Mouse (Mus musculus): ENCODE measurements at regions not wholly inside any gene's neighbourhood (a gene's known extent, or its start where the extent isn't known, plus 50 kb on each side); places are given as distances from the start of the nearest gene placed in this dataset.
A peak's percentile ranks its signal among the peaks of the same experiment; 100 is the strongest.

DNA sequence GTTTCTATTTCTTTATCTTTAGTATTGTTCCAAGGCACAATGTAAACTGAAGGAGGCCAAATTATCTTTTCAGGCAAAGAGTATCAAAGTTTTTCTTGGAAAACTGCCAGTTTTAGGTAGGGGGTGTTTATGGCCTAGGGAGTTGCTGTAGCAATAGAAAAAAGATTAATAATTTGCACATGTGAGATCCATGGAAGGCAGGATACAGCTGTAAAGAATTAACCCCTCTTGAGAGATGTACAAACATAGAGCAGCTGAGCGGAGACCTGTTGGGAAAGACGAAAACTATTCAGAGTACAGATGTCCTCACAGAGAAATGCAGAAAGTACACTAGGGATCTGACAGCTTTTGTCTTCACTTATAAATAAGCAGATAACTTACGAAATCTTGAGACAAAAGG lies 176.8 kb downstream of the Fign start:
- no peak for DNase-seq

DNA sequence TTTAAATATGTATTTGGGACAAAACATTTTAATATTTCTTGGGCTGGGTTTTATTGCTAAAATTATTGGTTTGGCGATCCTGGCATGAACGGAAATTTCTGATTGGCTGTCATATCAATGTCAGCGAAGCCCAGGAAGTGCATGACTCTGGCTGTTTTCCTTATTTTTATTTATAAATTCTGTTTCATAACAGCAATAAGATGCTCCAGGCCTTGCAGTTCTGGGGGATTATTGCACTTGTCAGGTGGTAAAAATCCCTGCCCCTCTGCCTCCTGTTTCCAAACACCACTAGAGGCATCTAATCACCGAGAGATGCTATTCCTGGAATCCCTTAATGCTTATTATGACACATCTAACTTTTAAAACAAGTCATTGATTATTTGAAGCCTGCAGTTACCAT lies 177.8 kb downstream of the Fign start:
- DNase-seq, result no peak

DNA sequence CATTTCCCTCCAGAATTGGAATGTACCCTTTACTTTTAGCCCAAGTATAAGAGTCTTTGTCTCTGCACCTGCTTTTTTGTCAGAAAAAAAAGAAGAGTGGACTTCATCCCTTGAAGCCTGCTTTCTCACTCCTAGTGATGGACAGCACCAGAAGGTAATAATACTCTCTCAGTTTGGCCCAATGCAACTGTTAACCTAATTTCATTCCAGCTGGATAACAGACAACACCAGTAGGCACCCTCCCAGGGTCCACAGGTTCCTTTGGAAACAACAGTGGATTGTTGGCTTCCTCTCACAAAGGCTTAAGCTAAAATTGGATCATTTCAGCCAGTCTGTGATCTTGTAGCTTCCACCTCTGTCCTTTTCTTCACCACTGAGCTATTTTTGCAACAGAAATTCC lies 197.2 kb downstream of the Fign start:
- DNase-seq, result no peak

DNA sequence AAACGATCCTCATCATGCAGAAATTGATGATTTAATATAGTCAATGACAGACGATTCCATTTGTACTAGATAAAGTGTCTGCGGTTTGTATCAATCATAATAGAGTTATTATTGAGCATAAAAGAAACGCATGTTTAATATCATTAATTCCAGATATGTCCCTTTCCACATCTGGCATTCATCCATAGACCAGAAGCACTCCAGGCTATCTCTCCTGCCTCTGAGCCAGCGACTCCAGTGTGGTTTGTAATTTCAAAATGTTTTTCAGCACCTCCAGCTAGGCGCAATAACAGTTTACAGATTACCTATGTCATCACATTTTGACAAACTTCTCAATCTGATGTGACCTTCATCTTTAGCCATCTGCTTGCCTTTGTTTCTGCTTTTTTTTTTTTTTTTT lies 219.4 kb downstream of the Fign start:
- no peak for DNase-seq

DNA sequence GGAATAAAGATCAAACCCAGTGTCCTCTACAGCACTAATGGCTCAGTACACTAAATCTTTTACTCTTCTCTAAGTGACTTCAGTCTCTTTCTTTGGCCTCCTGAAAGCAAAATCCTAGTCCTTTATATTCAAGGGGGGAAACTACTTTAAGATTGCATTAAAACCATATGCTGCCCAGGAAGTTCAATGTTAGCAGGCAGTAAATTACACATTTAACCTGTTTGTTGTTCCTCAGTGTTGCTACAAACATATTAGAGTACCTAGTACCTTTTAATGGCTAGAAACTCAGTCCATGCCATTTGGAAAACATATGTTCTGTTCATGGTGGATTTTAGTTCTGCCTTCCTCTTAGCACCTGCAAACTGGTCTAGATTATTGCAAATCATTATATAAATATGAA lies 220.5 kb downstream of the Fign start:
- DNase-seq, result no peak

DNA sequence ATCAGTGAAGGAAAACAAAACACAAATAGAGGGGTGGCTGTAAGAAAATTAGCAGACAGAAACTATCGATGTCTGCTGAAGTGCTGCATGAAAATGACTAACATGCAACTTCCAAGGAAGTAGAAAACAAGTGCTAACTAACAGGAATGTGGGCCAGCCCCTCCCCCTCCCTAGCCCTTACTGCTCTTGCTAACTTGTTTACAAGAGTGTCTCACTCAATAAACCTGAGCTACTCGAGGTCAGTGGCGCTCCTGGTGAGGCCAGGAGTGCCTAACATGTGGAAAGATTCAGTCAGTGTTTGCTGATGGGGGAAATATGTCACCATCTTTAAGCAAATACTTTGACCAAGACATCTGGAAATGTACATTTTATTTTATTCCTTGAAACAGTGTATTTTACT lies 221.5 kb downstream of the Fign start:
- DNase-seq, result peak; percentile 38

DNA sequence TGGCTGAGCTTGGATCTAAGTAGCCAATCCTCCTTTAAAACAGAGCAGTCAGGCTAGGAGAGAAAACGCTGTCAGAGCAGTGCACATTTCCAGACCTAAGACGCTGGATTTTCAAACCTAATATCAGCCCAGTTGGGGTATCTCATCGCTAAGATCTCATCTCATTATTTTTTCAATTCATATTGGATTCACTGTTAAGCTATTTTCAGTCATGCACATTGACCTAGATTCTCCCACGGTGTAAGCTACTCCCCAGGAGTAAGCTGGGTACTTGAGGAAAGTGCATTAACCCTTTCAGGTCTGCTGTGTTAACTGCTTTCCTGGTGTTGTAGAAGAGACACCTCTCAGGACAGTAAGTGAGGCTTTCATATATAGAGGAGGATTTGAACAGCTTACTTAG lies 222.7 kb downstream of the Fign start:
- DNase-seq, result peak; percentile 55

DNA sequence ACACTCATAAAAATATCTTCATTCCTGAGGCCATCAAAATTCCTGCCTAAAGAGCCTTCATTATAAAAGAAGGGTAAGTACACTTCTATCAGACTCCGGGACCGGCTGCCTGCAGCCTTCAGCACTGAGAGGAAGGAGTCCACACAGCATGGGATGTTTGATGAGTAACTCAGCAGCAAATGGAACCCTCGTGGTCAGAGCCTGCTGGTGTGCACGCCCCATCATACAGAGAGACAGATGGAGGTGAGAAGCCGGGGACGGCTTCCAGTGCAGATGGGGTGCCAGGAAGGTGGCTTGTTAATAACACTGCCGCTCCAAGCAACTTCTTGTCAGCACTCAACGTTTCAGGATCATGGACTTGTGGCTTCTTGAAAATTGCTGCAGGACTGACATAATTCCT lies 231.3 kb downstream of the Fign start:
- DNase-seq, result no peak

DNA sequence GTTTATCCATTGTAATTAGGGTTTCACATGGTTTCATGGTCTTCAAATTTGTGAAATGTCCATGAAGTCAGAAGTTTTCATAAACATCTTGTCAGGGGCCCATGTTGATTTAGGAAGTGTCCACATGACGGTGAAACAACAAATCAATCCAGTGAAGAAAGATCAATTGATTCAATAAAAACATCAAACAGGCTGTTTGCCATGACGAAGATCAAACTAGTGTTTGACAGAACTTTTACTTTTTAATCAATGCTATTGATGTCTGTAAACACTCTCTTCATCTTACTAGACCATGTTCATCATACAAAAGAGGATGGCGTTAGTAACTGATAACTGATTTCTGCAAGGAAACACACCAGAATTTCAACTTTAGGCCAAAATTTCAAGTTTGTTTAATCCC lies 236.0 kb downstream of the Fign start:
- no peak for DNase-seq

DNA sequence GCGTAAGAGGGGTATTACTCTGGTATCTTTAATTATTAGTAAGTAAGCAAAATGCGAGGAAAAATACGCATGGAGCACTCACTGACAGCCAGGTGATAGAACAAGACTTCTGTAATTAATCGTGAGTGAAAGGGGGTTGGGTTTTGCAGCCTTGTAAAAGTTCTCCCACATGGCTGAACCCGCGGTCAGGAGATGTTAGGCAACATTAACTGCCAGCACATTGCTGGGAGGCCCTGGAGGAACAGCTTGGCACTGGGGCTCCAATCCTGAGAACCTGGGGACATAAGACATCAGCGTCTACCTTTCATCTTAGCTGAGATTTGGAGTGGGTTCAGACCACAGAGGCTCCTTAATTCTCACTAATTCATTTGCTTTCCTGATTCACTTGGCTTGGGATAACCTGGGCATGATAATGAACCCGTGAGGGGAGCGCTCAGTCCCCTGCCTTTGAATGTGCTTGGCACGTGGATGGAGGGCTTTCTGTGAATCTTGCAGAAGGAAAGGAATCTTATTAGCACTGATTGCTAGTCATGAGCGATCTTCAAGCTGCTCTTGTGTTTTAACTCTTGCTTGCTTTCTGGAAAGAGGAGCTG lies 241.3 kb downstream of the Fign start:
- peak; percentile 18 for DNase-seq

DNA sequence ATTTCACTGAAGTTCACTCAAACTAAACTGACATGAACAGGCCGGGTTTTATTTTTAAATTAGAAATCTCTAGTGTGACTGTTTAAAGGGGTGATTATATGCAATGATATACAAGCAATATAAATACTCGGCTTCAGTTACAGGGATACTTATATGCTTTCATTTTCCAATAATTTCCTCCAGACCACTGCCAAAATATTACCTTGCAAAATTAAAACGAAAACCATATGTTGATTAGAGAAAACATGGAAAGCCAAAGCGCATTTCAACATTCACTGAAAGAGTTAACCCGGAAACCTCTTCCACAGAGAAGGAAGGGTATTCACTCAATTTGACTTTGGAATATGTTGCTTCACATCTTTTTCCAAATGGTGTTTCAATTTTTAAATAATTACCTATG lies 242.4 kb downstream of the Fign start:
- DNase-seq, result no peak

DNA sequence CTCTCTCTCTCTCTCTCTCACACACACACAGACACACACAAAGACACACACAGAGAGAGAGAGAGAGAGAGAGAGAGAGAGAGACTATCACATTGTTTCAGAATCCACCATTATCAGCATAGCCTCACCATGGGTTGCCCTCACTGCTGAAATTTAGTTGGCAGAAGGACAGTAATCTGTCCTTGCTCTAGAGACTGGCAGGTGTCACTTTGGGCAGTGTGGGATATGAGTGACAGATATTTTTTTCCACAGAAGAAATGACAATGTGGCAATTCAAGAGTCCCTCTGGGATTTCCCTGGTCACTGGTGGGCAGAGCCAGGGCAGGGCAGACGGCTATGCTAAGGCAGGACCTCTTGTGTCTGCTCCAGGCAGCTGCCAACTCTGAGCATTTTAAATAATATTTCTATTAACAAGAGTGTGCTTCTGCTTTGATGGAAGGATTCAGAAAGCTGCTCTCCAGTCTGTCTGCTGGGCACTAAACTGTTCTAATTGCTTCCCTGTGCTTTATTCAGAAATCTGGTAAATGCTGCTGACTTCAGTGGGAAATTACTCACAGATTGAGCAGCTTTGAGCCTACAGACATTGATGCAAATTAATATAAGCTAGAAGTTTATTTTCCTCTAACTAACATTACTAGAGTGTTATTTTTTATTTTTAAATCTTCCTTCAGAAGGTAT lies 243.5 kb downstream of the Fign start:
- peak; percentile 32 for DNase-seq

DNA sequence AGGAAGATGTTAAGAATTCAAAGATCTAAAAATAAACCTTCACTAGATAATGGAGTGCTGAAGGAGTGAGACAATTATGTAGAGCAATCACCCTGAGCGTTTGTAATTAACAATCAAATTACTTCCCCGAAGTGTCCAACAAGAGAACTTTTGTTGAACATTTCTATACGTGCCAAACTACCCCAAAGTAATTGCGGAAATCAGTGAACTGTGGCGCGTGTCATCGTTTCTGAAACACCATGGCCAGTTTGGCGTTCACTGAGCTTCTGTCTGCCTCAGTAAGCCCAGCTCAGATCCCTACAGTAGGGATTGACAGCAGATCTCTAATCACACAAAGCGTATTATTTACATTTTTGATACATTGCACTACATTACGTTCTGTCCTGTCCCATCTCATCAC lies 244.6 kb downstream of the Fign start:
- DNase-seq, result peak; percentile 83

DNA sequence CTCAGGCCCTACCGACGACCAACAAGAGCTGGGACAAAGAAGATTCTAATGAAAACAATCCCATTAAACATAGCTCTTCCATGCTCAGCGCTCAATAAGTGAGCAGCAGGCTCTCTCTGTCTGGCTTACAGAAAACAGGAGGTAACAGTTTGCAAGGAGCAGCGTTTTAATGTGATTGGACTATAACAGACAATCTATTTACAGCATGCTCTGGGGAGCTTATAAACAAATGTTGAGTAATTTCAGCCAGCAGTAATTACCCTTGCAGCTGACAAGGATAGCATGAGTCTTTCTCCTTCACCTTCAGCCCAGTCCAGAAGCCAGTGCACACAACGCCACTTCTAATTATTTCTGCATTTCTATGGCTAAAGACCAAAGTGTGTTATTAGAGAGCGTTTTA lies 245.6 kb downstream of the Fign start:
- DNase-seq, result peak; percentile 77

DNA sequence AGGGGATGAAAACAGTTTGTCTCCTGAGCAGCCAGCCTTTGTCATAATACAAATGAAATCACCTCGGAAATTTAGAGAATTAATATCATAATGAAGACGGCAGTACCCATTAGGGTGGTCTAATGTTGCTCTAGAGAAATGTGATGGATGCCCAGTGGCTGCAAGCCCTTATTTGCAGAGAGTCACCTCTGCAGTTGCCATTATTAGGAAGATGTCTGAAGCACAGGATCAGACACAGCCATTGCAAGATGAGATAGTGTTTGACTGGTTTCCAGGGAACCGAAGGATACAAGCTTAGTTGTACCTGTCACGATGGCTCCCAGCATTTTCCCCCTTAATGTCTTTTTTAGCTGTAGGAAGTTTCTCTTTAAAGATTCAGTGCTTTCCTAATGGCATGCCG lies 247.8 kb downstream of the Fign start:
- DNase-seq, result no peak

DNA sequence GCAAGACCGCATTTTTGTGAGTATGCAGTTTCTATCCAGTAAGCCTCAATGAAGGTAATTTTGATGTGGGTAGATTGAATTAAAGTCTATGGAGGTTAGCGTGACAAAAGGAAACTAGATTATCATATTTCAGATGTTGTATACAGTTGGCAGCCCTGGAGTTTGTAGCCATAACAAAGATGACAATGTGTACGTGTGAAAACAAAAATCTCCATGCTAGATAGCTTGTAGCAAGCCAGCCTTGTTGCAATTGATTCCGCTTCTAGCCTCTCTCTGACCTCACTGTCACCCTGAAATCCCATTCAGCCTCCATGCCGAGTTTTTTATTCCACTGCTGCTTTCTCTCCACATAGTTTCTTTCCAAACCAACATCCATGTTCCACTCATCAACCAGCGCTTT lies 248.4 kb downstream of the Fign start:
- no peak for DNase-seq

DNA sequence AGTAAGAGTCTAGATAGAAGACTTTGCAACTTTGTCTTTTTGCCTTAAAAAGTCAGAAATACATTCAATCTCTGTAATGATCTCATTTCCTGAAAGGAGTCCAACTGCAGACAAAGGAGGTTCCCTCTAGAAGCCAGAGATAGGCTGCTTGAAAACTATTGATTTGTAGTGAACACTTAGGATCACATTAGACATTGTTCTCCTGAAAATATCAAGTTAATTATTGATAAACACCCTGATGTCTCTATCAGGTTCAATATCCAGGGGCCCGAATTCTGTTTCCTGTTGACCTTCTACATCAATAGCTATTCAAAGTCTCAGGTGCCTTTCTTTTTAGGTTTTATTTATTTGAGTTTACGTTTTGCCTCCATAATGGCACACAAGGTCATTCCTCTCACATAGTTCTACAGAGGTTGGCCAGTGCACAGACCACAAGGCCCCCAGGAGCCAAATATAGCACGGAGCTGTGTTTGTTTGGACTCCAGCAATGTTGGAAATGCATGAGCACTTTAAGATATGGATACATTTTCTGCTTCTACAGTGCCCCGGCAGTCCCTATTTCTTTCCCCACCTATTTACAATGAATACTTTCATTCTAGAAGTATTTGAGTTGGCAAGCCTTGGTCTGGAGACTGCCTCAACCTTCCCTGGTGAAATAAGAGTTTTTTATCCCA lies 265.7 kb downstream of the Fign start:
- DNase-seq, result no peak

DNA sequence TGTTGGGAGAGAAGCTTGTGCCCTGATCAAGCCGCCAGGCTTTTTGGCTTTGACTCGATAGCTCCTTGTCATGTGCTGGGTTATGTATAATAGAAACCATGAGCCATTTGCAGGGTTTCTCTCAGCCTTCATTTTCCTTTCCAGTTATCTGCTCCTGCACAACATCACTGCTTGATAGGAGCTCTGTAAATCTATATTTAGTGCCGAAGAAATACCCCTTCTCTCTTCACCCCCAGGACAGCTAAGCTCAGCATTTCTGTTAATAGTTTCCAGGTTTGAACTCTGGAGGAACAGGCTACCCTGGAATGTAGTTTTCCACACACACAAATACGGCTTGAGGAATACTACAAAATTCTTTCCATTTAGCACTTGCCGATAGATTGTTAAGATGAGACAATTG lies 267.4 kb downstream of the Fign start:
- no peak for DNase-seq

DNA sequence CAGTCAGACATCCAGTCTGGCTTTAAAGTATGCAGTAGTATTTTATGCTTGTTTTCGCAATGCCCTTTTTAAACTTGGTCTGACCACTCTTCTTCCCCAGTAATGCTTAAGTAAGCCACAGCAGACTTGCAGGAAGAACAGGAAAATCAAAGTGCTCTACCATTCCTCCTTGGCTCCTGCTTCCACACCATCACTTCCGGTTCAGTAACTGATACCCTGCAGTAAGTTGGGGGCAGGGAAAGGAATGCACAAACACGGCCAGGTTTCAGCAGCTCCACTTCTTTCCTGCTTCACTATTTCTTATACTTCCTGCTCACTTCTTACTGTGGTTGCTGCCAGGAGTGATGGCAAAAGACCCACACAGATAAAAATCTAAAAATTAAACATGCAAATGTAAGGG lies 269.2 kb downstream of the Fign start:
- DNase-seq, result no peak

DNA sequence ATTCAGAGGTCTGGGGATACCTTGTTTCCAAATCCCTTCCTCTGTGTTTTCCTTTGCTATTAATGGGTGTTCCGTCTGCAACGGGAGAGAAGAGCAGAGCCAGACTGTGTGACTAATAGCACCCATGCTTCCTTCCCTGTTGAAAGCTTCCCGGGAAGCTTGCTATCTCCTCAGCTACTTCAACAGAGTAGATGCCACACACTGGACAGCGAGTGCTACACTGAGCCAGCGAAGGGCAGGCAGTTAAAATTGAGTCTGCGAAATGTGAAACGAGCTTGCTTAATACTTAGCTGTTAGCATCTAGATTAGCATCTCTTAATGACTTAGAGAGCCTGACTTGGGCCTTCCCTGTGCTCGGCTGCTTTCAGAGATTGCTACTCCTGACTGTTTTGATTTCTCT lies 278.4 kb downstream of the Fign start:
- peak; percentile 9 for DNase-seq

Measured in retina, postnatal 1 day (tissue).